Mouse (Mus musculus): ENCODE results near the gene Tmem30c.

GRCm38 (mm10) chr16:57280221-57281217, 12.1 kb downstream of the Tmem30c start:
- TF ChIP-seq CTCF (conservative IDR thresholded peaks at IDR 0.05; ENCODE audit: insufficient read depth, insufficient read length, low read depth, low read length) (no peak), POLR2A (IDR thresholded peaks at IDR 0.05; ENCODE audit: low read depth, low read length) (no peak)
